Mouse (Mus musculus) T-cell, adult 66 days (primary cell): ENCODE results near the gene Gm7579. TPM values are rescaled to one million over a fixed set of nuclear protein-coding genes. Genes with fewer than 3 reads are reported as not detected.

Experiments
- total RNA-seq, 2 experiments: library from RNA; stranded (reverse); gene quantifications; 3 replicates in 1 of 2; 4 replicates in 1 of 2; pipeline ENCODE4 v1.2.4; 2023

Gene Gm7579
- total RNA-seq: not detected

DNA sequence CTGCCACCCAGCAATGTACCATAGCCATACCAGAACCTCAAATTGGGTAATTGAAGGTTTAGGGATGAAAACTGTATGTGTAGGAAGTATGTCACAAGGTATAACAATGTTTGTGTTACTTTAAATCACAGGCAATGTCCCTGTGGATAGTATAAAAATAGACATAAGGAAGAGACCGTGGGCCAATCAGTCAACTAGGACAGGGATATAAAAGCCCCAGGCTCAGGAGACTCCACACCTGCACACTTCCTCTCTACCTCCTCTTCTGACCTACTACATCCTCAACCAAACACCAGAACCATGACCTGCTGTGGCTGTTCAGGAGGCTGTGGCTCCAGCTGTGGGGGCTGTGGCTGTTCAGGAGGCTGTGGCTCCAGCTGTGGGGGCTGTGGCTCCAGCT, at the start of gene Gm7579:
Gm7579 (plus strand) TSS at position 301 of the 400 bp plus-strand sequence.

DNA sequence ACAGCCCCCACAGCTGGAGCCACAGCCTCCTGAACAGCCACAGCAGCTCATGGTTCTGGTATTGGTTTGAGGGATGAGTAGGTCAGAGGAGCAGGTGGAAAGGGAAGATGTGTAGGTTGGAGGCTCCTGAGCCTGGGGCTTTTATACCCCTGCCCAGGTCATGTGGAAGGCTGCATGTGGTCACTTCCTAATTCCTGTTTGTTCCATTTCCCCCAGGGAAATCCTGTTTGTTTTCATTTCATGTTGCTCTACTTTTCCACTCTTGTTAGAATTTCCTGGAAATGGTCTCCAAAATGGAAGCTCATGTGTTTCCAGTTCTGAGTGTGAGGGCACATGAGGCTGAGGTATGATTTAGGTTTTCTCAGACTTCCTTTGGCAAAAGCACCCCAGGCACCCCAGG, 46.0 kb upstream of the Gm7579 start, which contains the start of gene Gm4553:
Gm4553 (minus strand) TSS at position 101 of the 400 bp plus-strand sequence.

DNA sequence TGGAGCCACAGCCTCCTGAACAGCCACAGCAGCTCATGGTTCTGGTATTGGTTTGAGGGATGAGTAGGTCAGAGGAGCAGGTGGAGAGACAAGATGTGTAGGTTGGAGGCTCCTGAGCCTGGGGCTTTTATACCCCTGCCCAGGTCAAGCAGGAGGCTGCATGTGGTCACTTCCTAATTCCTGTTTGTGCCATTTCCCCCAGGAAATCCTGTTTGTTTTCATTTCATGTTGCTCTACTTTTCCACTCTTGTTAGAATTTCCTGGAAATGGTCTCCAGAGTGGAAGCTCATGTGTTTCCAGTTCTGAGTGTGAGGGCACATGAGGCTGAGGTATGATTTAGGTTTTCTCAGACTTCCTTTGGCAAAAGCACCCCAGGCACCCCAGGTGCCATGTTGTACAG, 35.8 kb upstream of the Gm7579 start, which contains the start of gene Krtap5-2:
Krtap5-2 (minus strand) TSS at position 101 of the 400 bp plus-strand sequence.

DNA sequence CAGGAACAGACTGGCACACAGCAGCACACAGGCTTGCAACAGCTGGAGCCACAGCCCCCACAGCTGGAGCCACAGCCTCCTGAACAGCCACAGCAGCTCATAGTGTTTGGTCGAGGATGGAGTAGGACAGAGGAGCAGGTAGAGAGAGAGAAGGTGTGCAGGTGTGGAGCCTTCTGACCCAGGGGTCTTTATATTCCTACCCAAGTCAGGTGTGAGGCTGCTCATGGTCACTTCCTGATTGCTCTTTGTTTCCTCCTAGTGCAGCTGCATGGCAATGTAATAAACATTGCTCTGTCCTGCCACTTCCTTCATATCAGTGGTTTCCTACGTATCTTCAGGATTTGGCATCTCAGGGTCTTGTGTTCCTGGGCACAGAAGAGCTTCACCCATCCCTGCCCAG, 21.4 kb upstream of the Gm7579 start, which contains the start of gene Gm10153:
Gm10153 (minus strand) TSS at position 101 of the 400 bp plus-strand sequence.

DNA sequence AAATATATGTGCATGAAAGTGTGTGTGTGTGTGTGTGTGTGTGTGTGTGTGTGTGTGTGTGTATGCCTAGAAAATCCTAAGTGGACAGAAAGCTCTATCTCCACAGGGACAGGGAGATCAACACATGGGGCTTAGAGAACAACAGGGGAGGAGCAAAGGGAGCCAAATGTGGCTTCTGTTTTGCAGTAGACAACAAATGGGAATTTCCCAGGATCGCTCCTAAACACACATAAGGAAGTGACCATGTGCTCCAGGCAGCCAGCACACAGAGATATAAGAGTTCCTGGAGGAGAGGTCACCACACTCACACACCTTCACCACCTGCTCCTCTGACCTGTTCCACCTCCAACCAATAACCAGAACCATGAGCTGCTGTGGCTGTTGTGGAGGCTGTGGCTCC, 10.6 kb upstream of the Gm7579 start, which contains the start of gene Krtap5-3:
Krtap5-3 (plus strand) TSS at position 301 of the 400 bp plus-strand sequence.

DNA sequence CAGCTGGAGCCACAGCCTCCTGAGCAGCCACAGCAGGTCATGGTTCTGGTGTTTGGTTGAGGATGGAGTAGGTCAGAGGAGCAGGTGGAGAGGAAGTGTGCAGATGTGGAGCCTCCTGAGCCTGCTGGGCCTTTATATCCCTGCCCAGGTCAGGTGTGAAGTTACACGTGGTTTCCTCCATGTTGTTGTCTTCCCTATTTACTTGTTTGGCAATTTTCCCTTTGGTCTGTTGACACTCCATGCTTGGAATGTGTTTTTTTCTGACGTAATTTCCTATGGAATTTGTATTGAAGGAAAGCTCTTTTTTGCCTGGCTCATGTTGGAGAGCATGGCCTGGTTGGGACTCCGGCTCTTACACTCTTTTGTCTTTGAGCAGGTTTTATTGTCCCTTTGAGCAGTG, 18.2 kb downstream of the Gm7579 start, which contains the start of gene Krtap5-5:
Krtap5-5 (minus strand) TSS at position 101 of the 400 bp plus-strand sequence.

DNA sequence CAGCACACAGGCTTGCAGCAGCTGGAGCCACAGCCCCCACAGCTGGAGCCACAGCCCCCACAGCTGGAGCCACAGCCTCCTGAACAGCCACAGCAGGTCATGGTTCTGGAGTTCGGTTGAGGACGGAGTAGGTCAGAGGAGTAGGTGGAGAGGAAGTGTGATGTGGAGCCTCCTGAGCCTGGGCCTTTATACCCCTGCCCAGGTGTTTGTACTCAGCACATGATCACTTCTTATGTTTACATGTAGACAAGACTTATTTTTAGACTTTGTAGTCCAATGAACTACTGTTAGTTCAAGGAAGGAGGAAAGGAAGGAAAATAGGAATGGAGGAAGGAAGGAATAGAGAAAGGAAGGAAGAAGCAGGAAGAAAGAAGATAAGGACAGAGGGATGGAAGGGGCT, 29.3 kb downstream of the Gm7579 start, which contains the start of gene Gm40460:
Gm40460 (minus strand) TSS at position 101 of the 400 bp plus-strand sequence.

DNA sequence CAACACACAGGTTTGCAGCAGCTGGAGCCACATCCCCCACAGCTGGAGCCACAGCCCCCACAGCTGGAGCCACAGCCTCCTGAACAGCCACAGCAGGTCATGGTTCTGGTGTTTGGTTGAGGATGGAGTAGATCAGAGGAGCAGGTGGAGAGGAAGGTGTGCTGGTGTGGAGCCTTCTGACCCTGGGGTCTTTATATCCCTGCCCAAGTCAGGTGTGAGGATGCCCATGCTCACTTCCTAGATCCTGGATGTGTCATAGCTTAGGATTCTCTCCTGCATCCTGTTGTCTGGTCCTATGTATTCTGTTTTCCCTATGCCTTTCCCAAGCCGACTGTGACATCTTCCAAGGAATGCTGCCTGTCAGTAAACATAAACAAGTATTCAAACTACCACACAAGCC, 46.6 kb downstream of the Gm7579 start, which contains the start of gene Gm2431:
Gm2431 (minus strand) TSS at position 101 of the 400 bp plus-strand sequence.

Other genes starting within 250 kb of the Gm7579 start
- 10 to 100 TPM; 51.1 to 64.6 TPM for gene Mob2, start 150.8 kb upstream of the Gm7579 start, total RNA-seq
- gene Dusp8, start 116.0 kb upstream of the Gm7579 start, total RNA-seq: 1 to 10 TPM in 1 of 2 experiments, under 1 TPM in 1; 0.44 to 1.4 TPM
- not detected for gene Gm45618, start 91.1 kb upstream of the Gm7579 start, total RNA-seq
- not detected for gene Gm39115, start 75.8 kb upstream of the Gm7579 start, total RNA-seq
- gene Gm45337, start 67.3 kb upstream of the Gm7579 start, total RNA-seq: not detected
- not detected for gene Gm29735, start 54.7 kb upstream of the Gm7579 start, total RNA-seq
- not detected for gene Gm4553, start 46.1 kb upstream of the Gm7579 start, total RNA-seq
- gene Krtap5-2, start 35.9 kb upstream of the Gm7579 start, total RNA-seq: not detected
- not detected for gene Gm10153, start 21.5 kb upstream of the Gm7579 start, total RNA-seq
- gene Krtap5-3, start 10.5 kb upstream of the Gm7579 start, total RNA-seq: not detected
- gene Krtap5-5, start 18.1 kb downstream of the Gm7579 start, total RNA-seq: not detected
- not detected for gene Gm40460, start 29.2 kb downstream of the Gm7579 start, total RNA-seq
- not detected for gene Gm2431, start 46.5 kb downstream of the Gm7579 start, total RNA-seq
- gene Gm4559, start 62.5 kb downstream of the Gm7579 start, total RNA-seq: not detected
- gene Krtap5-1, start 85.3 kb downstream of the Gm7579 start, total RNA-seq: not detected
- not detected for gene Krtap5-4, start 91.7 kb downstream of the Gm7579 start, total RNA-seq
- 10 to 100 TPM; 17.0 to 21.9 TPM for gene Ifitm10, start 161.9 kb downstream of the Gm7579 start, total RNA-seq
- gene Gm49369, start 170.8 kb downstream of the Gm7579 start, total RNA-seq: 10 to 100 TPM in 1 of 2 experiments, 1 to 10 TPM in 1; 2.6 to 11.5 TPM
- gene Ctsd, start 176.2 kb downstream of the Gm7579 start, total RNA-seq: 100 to 1,000 TPM; 244 to 275 TPM
- gene Syt8, start 223.0 kb downstream of the Gm7579 start, total RNA-seq: not detected
- gene Tnni2, start 229.9 kb downstream of the Gm7579 start, total RNA-seq: not detected
- gene Lsp1, start 248.9 kb downstream of the Gm7579 start, total RNA-seq: 100 to 1,000 TPM; 658 to 692 TPM